Mouse (Mus musculus) forebrain, embryonic 14.5 days (tissue): ENCODE measurements at regions not wholly inside any gene's neighbourhood (a gene's known extent, or its start where the extent isn't known, plus 50 kb on each side); places are given as distances from the start of the nearest gene placed in this dataset.

Experiments used
- ATAC-seq: fragments of 200-750 bp; cut with Nextera tagmentation; 2 replicates; pipeline ENCODE4 v1.8.0; 2017; ENCODE audit warnings: mild to moderate bottlenecking, moderate library complexity
- DNase-seq: peaks from one replicate; pipeline ENCODE4 v3.0.0-alpha.2; 2015; ENCODE audit warnings: low spot score
- H3K27ac ChIP-seq: fragments of 300-500 bp; sonication (generic); 2 replicates; pipeline ENCODE4 v1.5.1; 2014; ENCODE audit warnings: low read depth, mild to moderate bottlenecking, control low read depth, low read length, moderate library complexity
- H3K27me3 ChIP-seq: fragments of 300-500 bp; sonication (generic); replicated peaks from 2 replicates; pipeline ENCODE4 v1.6.1; 2014; ENCODE audit warnings: low read length, control low read depth, mixed read lengths; ENCODE audit not compliant: control insufficient read depth, insufficient read depth
- H3K36me3 ChIP-seq: fragments of 300-500 bp; sonication (generic); 2 replicates; pipeline ENCODE4 v1.6.1; 2014; ENCODE audit warnings: low read length, control low read depth; ENCODE audit not compliant: control insufficient read depth, insufficient read depth
- H3K4me1 ChIP-seq: fragments of 300-500 bp; sonication (generic); 2 replicates; pipeline ENCODE4 v1.6.1; 2014; ENCODE audit warnings: antibody characterized with exemption, low read length, control low read depth; ENCODE audit not compliant: control insufficient read depth, insufficient read depth
- H3K4me2 ChIP-seq: fragments of 300-500 bp; sonication (generic); 2 replicates; pipeline ENCODE4 v1.6.1; 2014; ENCODE audit warnings: mild to moderate bottlenecking, control low read depth, low read length
- H3K4me3 ChIP-seq: fragments of 300-500 bp; sonication (generic); 2 replicates; pipeline ENCODE4 v1.5.1; 2014; ENCODE audit warnings: low read depth, low read length, control low read depth
- H3K9ac ChIP-seq: fragments of 300-500 bp; sonication (generic); 2 replicates; pipeline ENCODE4 v1.6.1; 2014; ENCODE audit warnings: mild to moderate bottlenecking, low read length, control low read depth, moderate library complexity
- H3K9me3 ChIP-seq: fragments of 300-500 bp; sonication (generic); replicated peaks from 2 replicates; pipeline ENCODE4 v1.6.1; 2016; ENCODE audit warnings: low read length, control low read depth, mixed read lengths; ENCODE audit not compliant: control insufficient read depth
- WGBS: fragments of 180-500 bp; shearing (Covaris S2); extraction: QIAGEN DNeasy Blood & Tissue Kit; methylation state at CpG from one replicate; pipeline ENCODE4 v1.1.7; 2014; 5-methylcytosine and 5-hydroxymethylcytosine counted together

GRCm38 (mm10) chr12:12178391-12178790 is 83.5 kb upstream of the Fam49a start:
- Histone ChIP-seq H3K4me2 (no peak overlapping the region), H3K4me1 (peaks cover 8% of the 10 kb centered on the region), H3K9ac (no peak overlapping the region), H3K4me3 (no peak overlapping the region), H3K27me3 (no peaks in the 10 kb centered on the region), H3K36me3 (no peaks in the 10 kb centered on the region), H3K9me3 (no peaks in the 10 kb centered on the region), H3K27ac (0 out of 2 replicates have a peak overlapping the region, but pooled peaks have one; percentile 17)
- ATAC-seq (no peak), DNase-seq (peak; percentile 31)
- 66% methylated on average over 2 of the region's 2 CpGs for WGBS

GRCm38 (mm10) chr12:12179292-12179865 is 82.6 kb upstream of the Fam49a start:
- DNase-seq: no peak
- 68% methylated on average over 10 of the region's 10 CpGs for WGBS
- no peak overlapping the region for H3K4me3 ChIP-seq

GRCm38 (mm10) chr12:12180986-12181385 is 81.0 kb upstream of the Fam49a start:
- Histone ChIP-seq H3K4me2 (no peak overlapping the region), H3K27ac (no peak overlapping the region), H3K9me3 (no peaks in the 10 kb centered on the region), H3K27me3 (no peaks in the 10 kb centered on the region), H3K36me3 (no peaks in the 10 kb centered on the region), H3K4me1 (peaks cover 8% of the 10 kb centered on the region), H3K4me3 (no peak overlapping the region), H3K9ac (no peak overlapping the region)
- 97% methylated on average over 1 of the region's 1 CpGs for WGBS
- DNase-seq (no peak), ATAC-seq (no peak)

More at GRCm38 (mm10) chr12:12179292-12179865, 82.6 kb upstream of the Fam49a start:
- Histone ChIP-seq H3K4me2 (no peak overlapping the region), H3K27me3 (no peaks in the 10 kb centered on the region), H3K27ac (no peak overlapping the region), H3K9me3 (no peaks in the 10 kb centered on the region), H3K36me3 (no peaks in the 10 kb centered on the region), H3K4me1 (peaks cover 8% of the 10 kb centered on the region), H3K9ac (no peak overlapping the region)
- no peak; the same call in 1 of the 2 replicates for ATAC-seq

DNA sequence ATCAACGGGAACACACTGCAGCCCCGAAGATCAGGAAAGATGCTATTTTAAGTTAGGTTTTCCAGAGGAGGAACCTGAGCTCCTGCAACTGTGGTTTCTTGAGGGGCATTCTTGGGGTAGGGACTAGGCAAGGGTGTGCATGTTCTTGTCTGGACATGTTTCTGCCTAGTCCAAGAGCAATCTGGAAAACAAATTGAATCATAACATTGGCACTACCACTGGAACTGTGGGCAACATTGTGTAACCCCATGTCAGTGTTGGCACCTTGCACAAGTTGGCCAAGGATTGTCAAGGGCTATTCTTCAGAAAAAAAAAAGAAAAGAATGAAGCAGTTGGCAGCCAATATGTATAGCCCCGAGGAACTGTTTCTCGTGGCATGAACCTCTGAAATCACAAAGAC is 80.3 kb upstream of the Fam49a start:
- no peak overlapping the region for H3K4me2 ChIP-seq
- ATAC-seq: no peak
- no peaks in the 10 kb centered on the region for H3K36me3 ChIP-seq
- DNase-seq: no peak
- WGBS: 84% methylated on average over 4 of the region's 4 CpGs
- H3K9ac ChIP-seq: no peak overlapping the region
- H3K4me3 ChIP-seq: no peak overlapping the region
- no peaks in the 10 kb centered on the region for H3K27me3 ChIP-seq
- H3K9me3 ChIP-seq: no peaks in the 10 kb centered on the region
- H3K4me1 ChIP-seq: peaks cover 5% of the 10 kb centered on the region
- no peak overlapping the region for H3K27ac ChIP-seq

- Histone ChIP-seq H3K9me3 (no peaks in the 10 kb centered on the region), H3K9ac (no peak overlapping the region), H3K27me3 (no peaks in the 10 kb centered on the region), H3K36me3 (no peaks in the 10 kb centered on the region), H3K4me1 (no peaks in the 10 kb centered on the region), H3K4me3 (no peak overlapping the region), H3K27ac (no peak overlapping the region), H3K4me2 (no peak overlapping the region)
- WGBS: 93% methylated on average over 2 of the region's 2 CpGs
- ATAC-seq (no peak), DNase-seq (peak; percentile 58)
Observed at GRCm38 (mm10) chr12:12186353-12186752, 75.6 kb upstream of the Fam49a start.

- H3K4me2 ChIP-seq: no peak overlapping the region
- no peaks in the 10 kb centered on the region for H3K27me3 ChIP-seq
- H3K27ac ChIP-seq: no peak overlapping the region
- no peaks in the 10 kb centered on the region for H3K4me1 ChIP-seq
- no peaks in the 10 kb centered on the region for H3K9me3 ChIP-seq
- WGBS: 57% methylated on average over 1 of the region's 1 CpGs
- H3K4me3 ChIP-seq: no peak overlapping the region
- DNase-seq (peak; percentile 27), ATAC-seq (peak; percentile 52; the same call in 1 of the 2 replicates)
- no peak overlapping the region for H3K9ac ChIP-seq
- no peaks in the 10 kb centered on the region for H3K36me3 ChIP-seq
Observed at GRCm38 (mm10) chr12:12195066-12195465, 66.9 kb upstream of the Fam49a start.

GRCm38 (mm10) chr12:12196627-12197026 is 65.3 kb upstream of the Fam49a start:
- Histone ChIP-seq H3K4me3 (no peak overlapping the region), H3K9ac (no peak overlapping the region), H3K36me3 (no peaks in the 10 kb centered on the region), H3K9me3 (no peaks in the 10 kb centered on the region), H3K4me1 (no peaks in the 10 kb centered on the region), H3K4me2 (no peak overlapping the region), H3K27ac (no peak overlapping the region), H3K27me3 (no peaks in the 10 kb centered on the region)
- no peak for DNase-seq
- ATAC-seq: no peak
- WGBS: 80% methylated on average over 3 of the region's 3 CpGs

GRCm38 (mm10) chr12:12208216-12208615 is 53.7 kb upstream of the Fam49a start:
- no peak overlapping the region for H3K4me3 ChIP-seq
- no peak overlapping the region for H3K27ac ChIP-seq
- 67% methylated on average over 1 of the region's 1 CpGs for WGBS
- H3K9me3 ChIP-seq: no peaks in the 10 kb centered on the region
- ATAC-seq (no peak), DNase-seq (no peak)
- H3K4me1 ChIP-seq: no peaks in the 10 kb centered on the region
- no peak overlapping the region for H3K9ac ChIP-seq
- no peak overlapping the region for H3K4me2 ChIP-seq
- H3K36me3 ChIP-seq: no peaks in the 10 kb centered on the region
- H3K27me3 ChIP-seq: no peaks in the 10 kb centered on the region
